Mouse (Mus musculus) embryonic facial prominence, embryonic 10.5 days (tissue): ENCODE results near the gene Gm20812. TPM values are rescaled to one million over a fixed set of nuclear protein-coding genes. Genes with fewer than 3 reads are reported as not detected.
"Not testable (repeated sequence)": the region's sequence is repeated elsewhere in the genome, so short reads cannot be mapped to it uniquely, and the experiment has no call there.

Source experiments
- DNase-seq: peaks from one replicate; pipeline ENCODE4 v3.0.0-alpha.2; 2017; ENCODE audit warnings: low spot score
- H3K27ac ChIP-seq: fragments of 300-500 bp; sonication (generic); replicated peaks from 2 replicates; pipeline ENCODE4 v1.5.1; 2016; ENCODE audit warnings: mild to moderate bottlenecking
- H3K27me3 ChIP-seq: fragments of 300-500 bp; sonication (generic); replicated peaks from 2 replicates; pipeline ENCODE4 v1.6.1; 2016; ENCODE audit warnings: low read depth, mild to moderate bottlenecking; ENCODE audit not compliant: poor library complexity, severe bottlenecking
- H3K36me3 ChIP-seq: fragments of 300-500 bp; sonication (generic); replicated peaks from 2 replicates; pipeline ENCODE4 v1.6.1; 2016; ENCODE audit warnings: mild to moderate bottlenecking, moderate library complexity
- H3K4me1 ChIP-seq: fragments of 300-500 bp; sonication (generic); 2 replicates; pipeline ENCODE4 v1.6.1; 2016
- H3K4me3 ChIP-seq: fragments of 300-500 bp; sonication (generic); 2 replicates; pipeline ENCODE4 v1.5.1; 2016; ENCODE audit warnings: mild to moderate bottlenecking, moderate library complexity
- H3K9me3 ChIP-seq: fragments of 300-500 bp; sonication (generic); 2 replicates; pipeline ENCODE4 v1.6.1; 2016; ENCODE audit warnings: mild to moderate bottlenecking
- WGBS: fragments of 180-500 bp; shearing (Covaris S2); methylation state at CpG from one replicate; pipeline ENCODE4 v1.1.7; 2016; 5-methylcytosine and 5-hydroxymethylcytosine counted together
- polyA plus RNA-seq: library from polyadenylated mRNA; unstranded; fragments of >200 nt; fragmentation: Nextera tagmentation; extraction: Ambion mirVana; gene quantifications from 2 replicates; pipeline ENCODE4 v1.2.1, GENCODE M21; 2016

Gene Gm20812
- not detected in 2 replicates for polyA plus RNA-seq

GRCm38 (mm10) chrY:12381681-12382080 lies at the start of gene Gm20812:
Gm20812 (plus strand) TSS chrY:12381981.
- not testable (repeated sequence) for H3K4me3 ChIP-seq, H3K9me3 ChIP-seq, H3K4me1 ChIP-seq, H3K27ac ChIP-seq, H3K27me3 ChIP-seq, DNase-seq, H3K36me3 ChIP-seq
- no CpG with 5 or more reads among the region's 3 CpGs for WGBS

Other genes with a start within 250 kb of the Gm20812 start
- gene Gm29554, start 108.0 kb upstream of the Gm20812 start, polyA plus RNA-seq: not detected in 2 replicates